Mouse (Mus musculus): ENCODE results near the gene Fcgrt. TPM values are rescaled to one million over a fixed set of nuclear protein-coding genes. Genes with fewer than 3 reads are reported as not detected.

Gene Fcgrt
- polyA plus RNA-seq, 1 experiment from 2014 or later: 53.8 TPM

MicroRNA genes within 50 kb of the gene (microRNA counts, 519-probe panel; counts per million panel counts)
- 322 counts per million, percentile 70 among the panel's probes with 10 or more counts for microRNA mmu-miR-150

Small RNAs within 50 kb of the gene (microRNA-seq; reads per million reads assigned to microRNA genes)
- gene Mir150 (16.8 reads per million, percentile 29 among the genes with 10 or more reads in this experiment), gene Mir5121 (9.5 reads per million, percentile 21 among the genes with 10 or more reads in this experiment)

Other genes with a start within 250 kb of the Fcgrt start
- 19.4 and 22.7 TPM in 2 replicates for gene Pnkp, start 246.7 kb downstream of the Fcgrt start, polyA plus RNA-seq (2014; fragmentation: Nextera tagmentation; extraction: Ambion mirVana)
- gene Ptov1, start 234.1 kb downstream of the Fcgrt start, polyA plus RNA-seq (2014; fragmentation: Nextera tagmentation; extraction: Ambion mirVana): 279 and 310 TPM in 2 replicates
- 52.6 and 59.5 TPM in 2 replicates for gene Med25, start 211.1 kb downstream of the Fcgrt start, polyA plus RNA-seq (2014; fragmentation: Nextera tagmentation; extraction: Ambion mirVana)
- gene Fuz, start 207.8 kb downstream of the Fcgrt start, polyA plus RNA-seq (2014; fragmentation: Nextera tagmentation; extraction: Ambion mirVana): 11.9 and 14.5 TPM in 2 replicates
- 54.0 and 58.8 TPM in 2 replicates for gene Ap2a1, start 174.4 kb downstream of the Fcgrt start, polyA plus RNA-seq (2014; fragmentation: Nextera tagmentation; extraction: Ambion mirVana)
- not detected in 2 replicates for gene Tsks, start 160.6 kb downstream of the Fcgrt start, polyA plus RNA-seq (2014; fragmentation: Nextera tagmentation; extraction: Ambion mirVana)
- gene Cpt1c, start 129.0 kb downstream of the Fcgrt start, polyA plus RNA-seq (2014; fragmentation: Nextera tagmentation; extraction: Ambion mirVana): 8.0 and 11.1 TPM in 2 replicates
- 134 and 145 TPM in 2 replicates for gene Prmt1, start 117.3 kb downstream of the Fcgrt start, polyA plus RNA-seq (2014; fragmentation: Nextera tagmentation; extraction: Ambion mirVana)
- 57.6 and 60.9 TPM in 2 replicates for gene Irf3, start 106.2 kb downstream of the Fcgrt start, polyA plus RNA-seq (2014; fragmentation: Nextera tagmentation; extraction: Ambion mirVana)
- gene Bcl2l12, start 105.1 kb downstream of the Fcgrt start, polyA plus RNA-seq (2014; fragmentation: Nextera tagmentation; extraction: Ambion mirVana): 34.7 and 35.4 TPM in 2 replicates
- gene Scaf1, start 87.5 kb downstream of the Fcgrt start, polyA plus RNA-seq (2014; fragmentation: Nextera tagmentation; extraction: Ambion mirVana): 36.2 and 36.8 TPM in 2 replicates
- 98.6 and 108 TPM in 2 replicates for gene Rras, start 85.9 kb downstream of the Fcgrt start, polyA plus RNA-seq (2014; fragmentation: Nextera tagmentation; extraction: Ambion mirVana)
- 6.7 and 8.7 TPM in 2 replicates for gene Prr12, start 51.0 kb downstream of the Fcgrt start, polyA plus RNA-seq (2014; fragmentation: Nextera tagmentation; extraction: Ambion mirVana)
- 48.5 and 53.8 TPM in 2 replicates for gene Nosip, start 41.4 kb downstream of the Fcgrt start, polyA plus RNA-seq (2014; fragmentation: Nextera tagmentation; extraction: Ambion mirVana)
- gene Prrg2, start 41.2 kb downstream of the Fcgrt start, polyA plus RNA-seq (2014; fragmentation: Nextera tagmentation; extraction: Ambion mirVana): 13.4 and 14.5 TPM in 2 replicates
- 218 and 262 TPM in 2 replicates for gene Rcn3, start 11.6 kb downstream of the Fcgrt start, polyA plus RNA-seq (2014; fragmentation: Nextera tagmentation; extraction: Ambion mirVana)
- 1,053 and 1,103 TPM in 2 replicates for gene Rps11, start 20.6 kb upstream of the Fcgrt start, polyA plus RNA-seq (2014; fragmentation: Nextera tagmentation; extraction: Ambion mirVana)
- gene Rpl13a, start 24.9 kb upstream of the Fcgrt start, polyA plus RNA-seq (2014; fragmentation: Nextera tagmentation; extraction: Ambion mirVana): 878 and 918 TPM in 2 replicates
- 0.34 and 0.58 TPM in 2 replicates for gene Gm45713, start 32.4 kb upstream of the Fcgrt start, polyA plus RNA-seq (2014; fragmentation: Nextera tagmentation; extraction: Ambion mirVana)
- gene Flt3l, start 32.6 kb upstream of the Fcgrt start, polyA plus RNA-seq (2014; fragmentation: Nextera tagmentation; extraction: Ambion mirVana): 1.3 and 1.4 TPM in 2 replicates
- gene Pih1d1, start 50.5 kb upstream of the Fcgrt start, polyA plus RNA-seq (2014; fragmentation: Nextera tagmentation; extraction: Ambion mirVana): 86.3 and 94.5 TPM in 2 replicates
- 27.8 and 31.2 TPM in 2 replicates for gene Aldh16a1, start 50.7 kb upstream of the Fcgrt start, polyA plus RNA-seq (2014; fragmentation: Nextera tagmentation; extraction: Ambion mirVana)
- gene Slc17a7, start 60.1 kb upstream of the Fcgrt start, polyA plus RNA-seq (2014; fragmentation: Nextera tagmentation; extraction: Ambion mirVana): 5.3 and 7.8 TPM in 2 replicates
- gene Gfy, start 75.7 kb upstream of the Fcgrt start, polyA plus RNA-seq (2014; fragmentation: Nextera tagmentation; extraction: Ambion mirVana): not detected in 2 replicates
- 0.61 TPM in 1 of 2 replicates, not detected in the other for gene Pth2, start 77.1 kb upstream of the Fcgrt start, polyA plus RNA-seq (2014; fragmentation: Nextera tagmentation; extraction: Ambion mirVana)
- 0.32 and 0.54 TPM in 2 replicates for gene Ccdc155, start 101.0 kb upstream of the Fcgrt start, polyA plus RNA-seq (2014; fragmentation: Nextera tagmentation; extraction: Ambion mirVana)
- 0.65 and 1.7 TPM in 2 replicates for gene Dkkl1, start 108.3 kb upstream of the Fcgrt start, polyA plus RNA-seq (2014; fragmentation: Nextera tagmentation; extraction: Ambion mirVana)
- 106 and 111 TPM in 2 replicates for gene Tead2, start 111.9 kb upstream of the Fcgrt start, polyA plus RNA-seq (2014; fragmentation: Nextera tagmentation; extraction: Ambion mirVana)
- gene Cd37, start 135.3 kb upstream of the Fcgrt start, polyA plus RNA-seq (2014; fragmentation: Nextera tagmentation; extraction: Ambion mirVana): 1.7 and 1.9 TPM in 2 replicates
- gene Slc6a16, start 137.2 kb upstream of the Fcgrt start, polyA plus RNA-seq (2014; fragmentation: Nextera tagmentation; extraction: Ambion mirVana): 0.38 TPM in 1 of 2 replicates, not detected in the other
- not detected in 2 replicates for gene Slc6a21, start 173.7 kb upstream of the Fcgrt start, polyA plus RNA-seq (2014; fragmentation: Nextera tagmentation; extraction: Ambion mirVana)
- gene Trpm4, start 229.9 kb upstream of the Fcgrt start, polyA plus RNA-seq (2014; fragmentation: Nextera tagmentation; extraction: Ambion mirVana): 11.1 and 12.4 TPM in 2 replicates
- gene Hrc, start 231.4 kb upstream of the Fcgrt start, polyA plus RNA-seq (2014; fragmentation: Nextera tagmentation; extraction: Ambion mirVana): 24.1 and 28.3 TPM in 2 replicates